Mouse (Mus musculus) thymus, postnatal 36 days (tissue): ENCODE measurements at regions not wholly inside any gene's neighbourhood (a gene's known extent, or its start where the extent isn't known, plus 50 kb on each side); places are given as distances from the start of the nearest gene placed in this dataset.

Source experiments
- DNase-seq, 2 experiments: peaks; one replicate each; pipeline ENCODE4 v3.0.0; 2022; ENCODE audit warnings: mixed read lengths in 2 of 2

DNA sequence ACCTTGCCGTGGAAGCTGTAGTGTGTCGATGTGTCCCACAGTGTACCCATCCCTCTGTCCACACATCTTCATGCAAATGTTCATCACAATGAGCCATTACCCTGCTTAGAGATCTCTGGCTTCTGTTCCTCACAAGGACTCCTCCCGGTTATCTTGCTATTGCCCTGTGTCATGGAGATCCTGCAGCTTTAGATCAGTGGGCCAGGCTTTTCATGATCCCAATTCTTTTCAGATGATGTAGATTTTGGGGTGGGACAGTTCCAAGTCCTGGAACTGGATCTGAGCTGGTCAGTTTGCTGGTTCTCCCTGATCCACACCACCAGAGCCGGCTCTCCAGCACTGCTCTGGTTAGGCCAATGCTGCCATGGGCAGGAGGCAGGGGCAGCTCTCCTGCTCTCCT is 161.2 kb downstream of the Tfap2c start:
- no peak for DNase-seq

DNA sequence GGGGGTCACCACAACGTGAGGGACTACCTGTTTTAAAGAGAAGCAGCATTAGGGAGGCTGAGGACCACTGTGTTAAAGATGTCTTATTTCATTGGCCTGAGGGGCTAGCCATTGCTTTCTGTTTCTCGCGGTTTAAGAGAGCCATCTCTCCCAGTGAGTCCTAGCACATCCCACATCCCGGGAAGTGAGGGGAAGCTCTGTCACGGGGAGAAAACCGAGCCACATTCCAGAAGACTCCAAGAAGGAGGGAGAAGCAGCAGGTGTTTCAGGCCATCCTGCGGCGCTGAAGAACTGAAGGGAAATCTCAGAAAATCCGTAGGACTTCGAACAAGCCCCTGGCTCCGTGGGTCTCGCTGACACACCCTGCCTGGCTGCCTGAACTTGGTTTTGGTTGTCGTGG is 177.3 kb downstream of the Tfap2c start:
- DNase-seq: no peak

DNA sequence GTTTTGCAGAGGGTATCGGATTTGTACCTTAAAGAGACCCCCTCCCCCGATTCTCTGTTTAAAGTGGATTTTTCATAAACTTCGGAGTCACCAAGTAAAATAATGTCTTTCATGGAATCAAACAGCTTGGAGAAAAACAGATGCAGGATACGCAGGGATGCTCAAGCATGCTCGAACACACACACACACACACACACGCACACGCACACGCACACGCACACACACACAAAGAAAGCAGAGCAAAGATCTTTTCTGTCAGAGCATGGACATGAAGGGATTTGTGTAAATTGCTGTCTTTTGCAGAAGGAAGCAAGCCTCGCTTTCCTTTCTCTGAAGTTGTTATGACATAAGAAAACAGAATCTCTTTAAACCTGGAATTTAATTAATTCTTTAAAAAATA is 178.2 kb downstream of the Tfap2c start:
- no peak for DNase-seq

DNA sequence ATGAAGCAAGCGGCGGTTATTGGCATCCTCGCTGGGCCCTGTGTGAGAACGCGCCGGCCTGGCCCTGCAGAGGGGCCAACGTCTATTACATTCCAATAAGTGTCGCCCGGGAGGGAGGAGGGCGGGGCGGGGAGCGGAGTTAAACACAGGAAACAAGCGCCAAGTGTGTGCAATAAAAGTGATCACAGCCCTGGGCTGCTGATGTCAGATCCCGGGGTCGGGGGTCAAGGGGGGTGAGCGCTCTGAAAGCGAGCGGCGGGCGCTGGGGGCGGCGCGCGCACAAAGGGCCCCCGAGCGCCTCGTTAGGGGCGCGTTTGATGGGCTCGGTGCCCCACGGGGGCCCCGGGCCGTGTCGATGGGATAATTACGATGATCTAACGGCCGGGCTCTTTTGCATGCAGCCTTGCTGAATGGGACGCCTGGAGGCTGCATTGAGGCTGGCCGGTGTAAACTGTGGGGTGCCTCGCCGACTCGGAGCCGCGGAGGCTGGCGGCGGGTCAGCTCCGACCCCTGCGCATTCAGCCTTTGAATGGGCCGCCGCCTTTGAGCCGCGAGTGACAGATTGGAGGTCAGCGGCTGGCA is 178.9 kb downstream of the Tfap2c start:
- DNase-seq: peak in 1 of 2 experiments; percentile 8

DNA sequence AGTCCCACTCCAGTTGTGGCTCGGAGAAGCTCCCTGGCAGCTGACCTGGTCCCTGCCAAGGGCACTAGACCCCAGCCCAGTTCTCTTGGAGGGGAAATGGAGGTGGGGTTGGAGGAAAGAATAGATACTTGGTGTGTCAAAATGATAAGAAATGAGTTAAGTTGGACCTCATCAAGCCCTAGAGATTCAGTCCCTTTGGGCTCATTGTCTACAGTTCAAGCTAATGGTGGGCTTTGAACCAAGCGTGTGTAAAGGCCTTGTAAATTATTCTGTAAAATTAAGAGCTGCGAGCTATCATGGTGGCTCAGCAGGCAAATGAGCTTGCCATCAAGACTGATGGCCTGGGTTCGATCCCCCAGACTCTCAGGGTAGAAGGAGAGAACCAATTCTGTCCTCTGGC is 179.8 kb downstream of the Tfap2c start:
- DNase-seq: no peak

DNA sequence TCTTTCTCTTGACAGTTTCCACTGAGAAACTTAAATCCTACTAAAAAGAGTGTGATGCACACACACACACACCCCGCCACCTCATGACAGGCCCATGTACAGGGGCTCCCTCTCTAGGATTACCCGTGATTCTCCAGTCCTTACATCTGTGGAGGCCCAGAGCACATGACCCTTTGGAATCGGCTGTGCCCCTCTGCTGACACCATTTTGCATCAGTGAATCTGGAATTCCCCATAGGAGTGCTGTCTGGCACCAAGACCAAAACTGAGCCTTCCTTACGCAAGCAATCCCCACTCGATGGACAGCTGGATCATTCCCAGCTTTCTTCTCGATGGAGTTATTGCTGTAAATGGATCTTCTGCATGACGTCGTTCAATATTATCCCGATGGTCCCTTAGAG is 180.3 kb downstream of the Tfap2c start:
- DNase-seq: no peak

DNA sequence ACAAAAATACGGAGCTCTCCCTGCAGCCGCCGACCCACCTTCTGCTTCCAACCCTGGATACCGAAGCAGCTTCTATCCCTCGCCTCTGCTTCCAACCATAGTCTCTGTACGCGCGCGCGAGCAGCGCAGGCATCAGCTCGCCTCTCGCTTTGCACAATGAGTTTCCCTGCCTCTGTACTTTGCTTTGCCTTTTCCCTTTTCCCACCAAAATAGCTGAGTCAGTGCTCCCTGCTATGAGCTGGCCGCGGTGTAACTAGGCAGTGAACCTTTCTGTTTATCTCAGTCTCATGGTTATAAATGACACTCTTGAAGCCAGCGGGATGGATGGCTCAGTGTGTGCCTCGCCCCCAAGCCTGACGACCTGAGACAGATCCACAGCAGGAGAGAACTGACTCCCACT is 182.0 kb downstream of the Tfap2c start:
- DNase-seq: no peak

DNA sequence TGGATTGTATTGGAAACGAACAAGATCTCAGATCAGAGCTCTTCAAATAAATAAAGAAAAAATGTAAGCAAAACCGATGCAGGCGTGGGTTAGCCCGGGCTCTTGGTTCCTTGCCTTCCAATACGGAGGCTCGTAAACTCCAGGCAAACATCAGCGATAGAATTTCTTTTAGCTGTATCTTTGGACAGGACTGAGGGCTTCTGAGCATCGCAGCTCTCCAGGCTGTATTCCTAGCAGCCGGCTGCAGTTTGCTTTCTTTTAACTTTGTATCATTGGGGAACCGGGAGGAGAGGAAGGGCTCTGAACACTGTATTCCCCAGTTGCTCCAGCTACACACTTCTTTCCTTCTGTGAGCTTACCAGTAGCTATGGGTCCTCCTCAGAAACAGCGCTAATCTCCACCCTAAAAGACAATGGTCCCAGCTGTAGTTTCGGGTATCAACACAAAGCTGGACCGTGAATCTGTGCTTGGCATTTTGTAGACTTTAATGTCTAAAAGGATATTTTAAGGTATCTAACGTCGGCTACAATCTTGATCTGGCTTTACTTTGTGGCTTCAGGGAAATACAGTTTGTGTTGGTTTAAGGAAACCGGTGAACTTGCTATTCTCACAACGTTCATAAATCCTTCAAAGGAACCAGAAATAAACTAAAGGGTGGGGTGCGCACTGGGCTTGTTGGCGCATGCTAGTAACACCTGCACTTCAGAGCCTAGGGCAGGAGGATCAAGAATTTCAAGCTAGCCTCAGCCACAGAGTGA is 183.2 kb downstream of the Tfap2c start:
- DNase-seq: no peak

DNA sequence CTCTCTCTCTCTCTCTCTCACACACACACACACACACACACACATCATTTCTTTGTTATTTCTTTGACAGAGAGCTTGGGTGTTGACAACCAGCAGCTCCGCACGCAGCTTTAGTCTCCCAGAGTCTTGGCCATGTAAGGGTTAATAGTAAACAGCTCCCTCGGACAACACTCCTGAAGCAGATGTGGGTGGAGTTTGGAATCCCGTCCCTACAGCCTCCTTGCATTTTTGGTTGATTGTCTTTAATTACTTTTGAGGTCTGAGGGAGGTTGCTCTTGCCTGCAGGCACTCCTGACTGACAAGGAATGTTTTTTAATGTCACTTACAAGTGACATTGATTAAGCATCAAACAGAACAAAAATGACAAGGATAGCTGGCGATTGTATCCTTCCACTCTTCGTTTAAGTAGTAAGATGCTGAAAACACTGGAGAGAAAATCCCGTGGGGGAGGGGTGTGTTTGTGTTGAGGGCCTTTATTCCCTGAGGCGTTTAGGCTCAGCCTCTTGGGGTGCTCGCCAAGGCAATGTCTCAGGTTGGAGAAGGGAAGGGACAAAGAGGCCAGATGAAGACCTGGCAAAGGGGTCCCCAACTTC is 184.1 kb downstream of the Tfap2c start:
- DNase-seq: no peak

DNA sequence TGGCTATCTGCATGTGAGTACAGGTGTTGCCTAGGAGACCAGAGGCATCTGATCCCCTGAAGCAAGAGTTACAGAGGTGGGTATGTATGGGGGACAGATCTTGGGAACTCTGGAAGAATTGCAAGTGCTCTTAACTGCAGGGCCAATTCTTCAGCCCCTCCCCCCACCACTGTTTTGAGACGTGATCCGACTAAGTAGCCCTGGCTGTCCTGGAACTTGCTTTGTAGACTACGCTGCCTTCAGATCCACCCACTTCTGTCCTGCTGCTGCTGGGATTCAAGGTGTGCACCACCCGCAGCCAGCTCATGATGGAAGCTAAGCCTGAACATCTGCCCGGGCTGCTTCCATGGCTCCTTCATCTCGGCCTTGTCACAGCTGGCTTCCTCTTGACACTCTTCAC is 186.2 kb downstream of the Tfap2c start:
- DNase-seq: no peak

DNA sequence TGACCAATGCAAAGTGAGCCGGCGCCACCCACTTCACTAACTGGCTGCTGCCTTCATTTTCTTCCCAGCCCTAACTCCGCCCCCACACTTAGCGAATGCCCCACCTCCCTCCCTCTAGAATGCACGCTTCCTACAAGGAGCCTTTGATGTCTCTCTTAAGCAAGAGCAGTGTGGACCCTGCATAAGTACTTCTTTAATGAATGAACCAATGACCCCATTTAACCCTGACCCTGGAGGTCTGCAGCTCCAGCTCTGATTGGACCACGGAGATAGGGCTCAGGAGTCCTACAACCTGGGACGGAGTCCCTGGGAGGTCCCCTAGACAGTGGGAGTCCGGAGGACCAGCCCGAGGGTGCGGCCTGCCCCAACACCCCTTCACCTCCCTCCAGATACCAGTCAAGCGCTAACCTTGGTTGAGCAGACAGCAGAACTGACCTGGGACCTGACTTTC is 189.7 kb downstream of the Tfap2c start:
- DNase-seq: peak; percentile 41 to 54

DNA sequence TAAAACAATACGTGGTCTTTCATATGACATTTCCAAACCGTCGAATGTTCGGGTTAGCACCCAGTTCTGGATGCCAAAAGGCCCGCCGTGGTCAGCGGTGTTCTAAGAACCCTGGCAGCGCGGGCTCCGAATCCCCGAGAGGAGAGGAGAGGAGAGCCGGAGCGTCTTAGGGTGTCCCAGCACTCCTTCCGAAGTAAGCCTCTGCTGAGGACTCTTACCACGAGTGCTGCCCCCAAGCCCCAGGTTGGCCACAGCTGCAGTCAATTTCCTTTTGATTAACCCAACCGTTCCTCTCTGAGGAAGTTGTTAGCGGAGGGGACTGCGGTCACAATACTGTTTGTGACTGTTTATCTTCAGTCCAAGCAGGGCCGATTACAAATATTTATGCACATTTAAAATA is 190.1 kb downstream of the Tfap2c start:
- peak in 1 of 2 experiments; percentile 20 for DNase-seq

DNA sequence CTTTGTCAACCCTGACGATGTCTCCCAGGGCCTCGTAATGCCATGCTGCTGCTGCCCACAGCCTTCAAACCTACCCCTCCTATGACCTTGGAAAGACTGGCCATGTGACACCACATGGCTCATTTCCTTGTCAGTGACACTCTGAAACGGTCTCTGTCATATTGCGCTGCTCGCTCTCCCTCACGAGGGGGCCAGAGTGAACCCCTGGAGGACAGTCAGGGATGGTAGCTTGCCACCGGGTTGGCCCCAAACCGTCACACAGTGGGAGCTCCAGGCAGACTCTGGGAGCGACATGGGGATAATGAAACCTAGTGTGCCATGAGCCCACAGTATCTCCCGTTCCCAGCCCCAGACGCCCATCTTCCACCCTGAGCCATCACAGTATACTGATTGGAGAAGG is 188.8 kb downstream of the Bmp7 start:
- no peak for DNase-seq

DNA sequence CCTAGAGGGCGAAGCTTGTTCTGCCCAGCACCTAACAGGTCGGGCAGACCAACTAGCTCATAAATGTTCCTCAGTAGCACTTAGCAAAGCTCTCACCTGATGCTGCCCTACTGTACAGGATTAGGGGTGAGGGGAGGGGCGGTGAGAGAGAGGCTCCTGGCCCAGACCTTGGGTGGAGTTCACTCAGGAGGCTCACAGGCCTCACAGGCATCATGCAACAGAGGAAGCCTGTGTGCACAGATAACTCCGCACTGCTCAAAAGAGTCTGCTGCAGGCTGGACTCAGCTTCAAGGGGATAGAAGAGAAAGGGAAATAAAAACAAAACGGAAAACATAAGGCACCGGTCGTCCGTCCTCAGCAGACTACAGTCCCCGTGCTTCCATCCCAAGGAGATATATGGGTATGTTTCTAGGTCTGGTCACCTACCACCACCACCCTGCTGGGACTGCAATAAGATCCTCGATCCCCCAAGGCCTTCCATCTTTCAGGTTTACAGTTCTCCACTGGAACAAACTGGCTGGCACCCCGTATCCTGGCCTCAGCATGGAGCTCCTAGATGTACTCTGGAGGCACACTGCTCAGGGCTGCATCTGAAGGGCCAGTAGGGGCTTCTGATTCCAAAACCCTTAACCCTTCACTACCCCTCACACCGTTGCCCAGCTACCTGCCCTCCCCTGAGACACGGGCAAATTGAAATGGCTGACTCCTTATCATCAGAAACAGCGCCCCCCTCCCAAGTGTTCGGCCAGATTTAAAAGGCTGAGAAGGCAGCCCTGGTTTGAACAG is 184.2 kb downstream of the Bmp7 start:
- DNase-seq: no peak

DNA sequence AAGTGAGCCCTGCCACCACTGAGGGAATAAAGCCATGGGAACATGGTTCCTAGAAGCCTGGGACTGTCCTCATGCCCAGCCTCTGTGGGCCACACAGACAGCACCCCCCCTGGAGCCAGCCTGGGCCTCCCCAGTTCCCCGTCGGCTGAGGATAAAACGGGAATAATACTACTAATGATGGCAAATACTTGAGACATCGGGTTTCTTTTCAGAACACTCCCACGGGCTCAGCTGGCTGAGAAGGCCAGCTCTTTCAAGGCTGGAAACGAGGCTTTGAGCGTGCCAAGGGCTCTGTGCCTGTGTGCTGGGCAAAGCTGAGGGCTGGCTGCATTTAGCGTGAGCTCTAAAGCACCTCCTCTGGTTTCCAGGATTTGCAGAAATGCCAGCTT is 183.7 kb downstream of the Bmp7 start:
- no peak for DNase-seq

DNA sequence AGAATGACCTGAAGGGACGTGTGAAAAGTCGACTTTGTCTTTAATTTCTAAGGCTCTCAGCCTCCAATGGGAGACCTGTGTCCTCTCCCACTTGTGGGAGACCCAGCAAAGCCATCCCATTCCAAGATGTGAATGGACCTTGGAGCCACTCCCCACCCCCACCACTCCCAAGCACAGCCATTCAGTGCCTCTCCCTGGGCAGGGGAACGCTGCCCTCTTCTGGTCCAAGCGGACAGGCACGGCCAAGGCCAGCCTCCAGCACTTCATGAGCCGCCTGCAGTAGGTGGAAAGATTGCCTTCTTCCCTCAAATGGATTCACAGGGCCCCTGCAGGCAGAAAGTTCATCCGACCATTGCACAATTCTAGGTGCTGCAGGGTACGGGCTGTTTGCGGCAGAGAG is 181.6 kb downstream of the Bmp7 start:
- no peak for DNase-seq

DNA sequence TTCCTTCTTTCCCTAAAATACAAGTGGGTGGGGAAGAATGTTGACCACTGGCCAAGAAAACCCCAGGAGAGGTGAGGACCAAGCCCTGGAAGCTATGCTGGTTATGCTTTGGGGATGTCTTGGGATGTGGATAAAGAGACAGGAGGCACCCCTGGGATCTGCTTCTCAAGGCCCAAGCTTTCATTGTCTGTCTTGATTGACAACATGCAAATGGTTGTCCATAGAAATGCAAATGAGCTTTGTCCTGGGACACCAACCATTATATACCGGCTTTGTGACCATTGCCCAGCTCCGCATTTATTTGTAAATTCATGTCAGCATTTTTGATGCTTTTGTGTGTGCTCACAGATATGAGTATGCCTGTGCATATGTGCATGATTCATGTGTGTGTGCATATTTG is 174.9 kb downstream of the Bmp7 start:
- no peak for DNase-seq

DNA sequence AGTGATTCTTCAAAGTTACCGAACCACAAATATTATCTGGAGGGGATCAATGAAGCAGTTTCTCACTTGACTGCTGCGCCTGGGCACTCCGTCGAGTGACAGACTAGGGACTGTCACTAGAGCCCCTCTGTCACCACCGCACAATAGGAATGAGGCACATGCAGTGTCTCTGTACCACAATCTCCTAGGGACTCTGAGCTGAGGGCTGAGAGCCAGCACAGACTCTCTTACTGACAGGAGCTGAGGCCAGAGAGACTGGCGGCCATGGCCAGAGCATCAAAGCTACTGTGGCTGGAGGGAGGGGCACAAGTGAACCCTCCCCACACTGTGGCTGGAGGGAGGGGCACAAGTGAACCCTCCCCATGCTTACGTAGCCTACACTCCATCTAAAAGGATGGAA is 173.7 kb downstream of the Bmp7 start:
- no peak for DNase-seq

DNA sequence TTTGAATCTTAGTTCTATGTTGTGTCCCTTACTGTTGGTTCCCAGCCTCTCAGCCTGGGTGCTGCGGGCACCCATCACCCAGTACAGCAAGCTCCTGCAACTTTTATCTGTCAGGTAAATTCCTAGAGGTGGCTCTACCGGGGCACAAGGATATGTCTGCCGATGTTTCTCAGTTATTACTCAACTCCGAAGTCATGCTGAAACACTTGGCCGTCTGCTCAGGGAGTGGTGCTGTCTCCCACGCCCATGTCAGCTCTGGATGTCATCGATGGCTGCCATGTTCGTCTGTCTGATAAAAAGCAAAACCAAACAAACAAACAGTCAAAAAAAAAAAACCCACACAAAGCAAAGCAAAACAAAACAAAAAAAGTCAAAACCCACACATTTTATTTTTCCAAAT is 171.4 kb downstream of the Bmp7 start:
- DNase-seq: no peak

DNA sequence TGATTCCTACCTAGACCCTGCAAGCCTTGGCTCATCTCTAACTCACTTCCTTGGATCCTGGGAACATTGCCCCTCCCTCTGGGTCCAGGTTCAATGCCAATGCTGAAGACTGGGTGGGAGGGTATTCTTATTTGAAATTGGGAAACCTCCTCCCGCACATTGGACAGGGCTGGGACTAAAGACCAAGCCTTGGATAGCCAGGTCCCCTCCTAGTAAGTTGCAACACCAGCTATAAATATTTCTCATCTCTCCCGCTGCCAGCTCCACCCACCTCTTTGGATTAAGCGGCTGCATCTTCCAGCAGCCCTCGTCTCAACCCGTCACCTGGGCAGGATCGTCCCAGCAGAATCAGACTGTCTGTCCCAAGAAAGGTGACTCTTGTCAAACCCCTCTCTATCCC is 170.1 kb downstream of the Bmp7 start:
- DNase-seq: no peak

DNA sequence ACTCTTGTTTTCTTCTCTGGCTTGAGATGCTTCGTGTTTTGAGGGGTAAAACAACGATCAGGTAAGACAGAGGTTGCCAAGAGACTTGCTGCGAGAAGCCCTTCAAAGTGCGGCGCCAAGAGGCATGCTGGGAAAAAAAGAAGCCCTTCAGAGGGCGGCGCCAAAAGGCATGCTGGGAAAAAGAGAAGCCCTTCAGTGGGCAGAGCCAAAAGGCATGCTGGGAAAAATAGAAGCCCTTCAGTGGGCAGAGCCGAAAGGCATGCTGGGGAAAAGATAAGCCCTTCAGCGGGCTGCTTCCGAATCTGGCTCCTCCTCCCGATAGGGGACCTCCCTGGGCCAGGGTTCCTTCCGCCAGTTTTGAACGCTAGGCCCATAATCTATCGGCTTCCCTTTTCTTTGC is 169.5 kb downstream of the Bmp7 start:
- DNase-seq: no peak

DNA sequence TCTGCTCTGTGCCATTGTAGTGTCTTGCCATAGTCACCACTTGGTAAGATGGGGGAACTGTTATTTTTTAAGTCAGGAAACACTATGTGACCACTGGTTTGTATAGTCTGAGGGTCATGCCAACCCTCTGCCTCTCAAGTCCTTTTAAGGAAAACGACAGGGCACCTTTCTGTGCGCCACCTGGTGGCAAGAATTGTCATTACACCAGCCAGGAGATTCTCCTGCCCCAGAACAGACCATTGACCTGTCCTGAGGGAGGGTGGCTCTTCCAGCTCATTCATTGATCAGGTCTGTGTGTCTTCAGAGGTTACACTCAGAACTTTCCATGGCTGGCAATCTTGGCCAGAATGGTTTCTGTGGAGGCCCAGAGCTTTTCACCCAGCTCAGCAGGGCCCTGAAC is 166.9 kb downstream of the Bmp7 start:
- peak; percentile 67 to 72 for DNase-seq

DNA sequence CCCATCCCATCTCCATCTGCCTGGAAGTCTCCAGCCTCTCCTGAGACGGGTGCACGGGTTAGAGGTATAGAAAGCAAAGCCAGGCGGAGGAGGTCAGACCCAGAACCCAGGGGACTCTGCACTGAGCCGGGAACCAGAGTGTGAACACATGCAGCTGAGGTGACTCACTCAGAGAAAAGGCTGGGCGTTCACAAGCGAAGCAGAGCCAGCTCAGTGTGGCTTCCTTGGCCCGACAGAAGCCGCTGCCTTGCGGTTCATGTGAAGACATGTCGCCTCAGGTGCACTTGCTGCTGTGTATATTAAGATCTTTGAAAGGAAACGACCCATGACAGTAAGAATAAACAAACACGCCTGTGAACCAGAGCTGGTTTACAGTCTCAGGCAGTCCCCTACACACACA is 163.6 kb downstream of the Bmp7 start:
- peak; percentile 26 to 45 for DNase-seq

DNA sequence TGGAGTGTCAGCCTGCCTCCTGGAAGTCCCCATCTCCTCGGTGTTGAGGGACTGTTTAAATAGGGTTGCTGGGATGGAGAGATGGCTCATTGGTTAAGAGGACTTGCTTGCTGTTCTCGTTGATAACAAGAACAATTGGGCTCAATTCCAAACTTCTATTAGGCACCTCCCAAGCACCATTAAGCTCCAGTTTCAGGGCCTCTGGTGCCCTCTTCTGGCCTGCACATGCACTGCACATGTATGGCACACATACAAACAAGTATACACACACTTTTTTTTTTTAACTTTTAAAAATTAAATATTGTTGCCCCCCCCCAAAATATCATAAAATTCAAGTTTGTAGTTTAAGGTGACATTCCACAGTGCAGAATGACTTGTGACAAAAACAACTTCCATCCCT is 162.3 kb downstream of the Bmp7 start:
- DNase-seq: no peak
